Mouse (Mus musculus): ENCODE results near the gene Cyct. TPM values are rescaled to one million over a fixed set of nuclear protein-coding genes. Genes with fewer than 3 reads are reported as not detected.

Gene Cyct
- polyA plus RNA-seq, 2 experiments, result not detected

DNA sequence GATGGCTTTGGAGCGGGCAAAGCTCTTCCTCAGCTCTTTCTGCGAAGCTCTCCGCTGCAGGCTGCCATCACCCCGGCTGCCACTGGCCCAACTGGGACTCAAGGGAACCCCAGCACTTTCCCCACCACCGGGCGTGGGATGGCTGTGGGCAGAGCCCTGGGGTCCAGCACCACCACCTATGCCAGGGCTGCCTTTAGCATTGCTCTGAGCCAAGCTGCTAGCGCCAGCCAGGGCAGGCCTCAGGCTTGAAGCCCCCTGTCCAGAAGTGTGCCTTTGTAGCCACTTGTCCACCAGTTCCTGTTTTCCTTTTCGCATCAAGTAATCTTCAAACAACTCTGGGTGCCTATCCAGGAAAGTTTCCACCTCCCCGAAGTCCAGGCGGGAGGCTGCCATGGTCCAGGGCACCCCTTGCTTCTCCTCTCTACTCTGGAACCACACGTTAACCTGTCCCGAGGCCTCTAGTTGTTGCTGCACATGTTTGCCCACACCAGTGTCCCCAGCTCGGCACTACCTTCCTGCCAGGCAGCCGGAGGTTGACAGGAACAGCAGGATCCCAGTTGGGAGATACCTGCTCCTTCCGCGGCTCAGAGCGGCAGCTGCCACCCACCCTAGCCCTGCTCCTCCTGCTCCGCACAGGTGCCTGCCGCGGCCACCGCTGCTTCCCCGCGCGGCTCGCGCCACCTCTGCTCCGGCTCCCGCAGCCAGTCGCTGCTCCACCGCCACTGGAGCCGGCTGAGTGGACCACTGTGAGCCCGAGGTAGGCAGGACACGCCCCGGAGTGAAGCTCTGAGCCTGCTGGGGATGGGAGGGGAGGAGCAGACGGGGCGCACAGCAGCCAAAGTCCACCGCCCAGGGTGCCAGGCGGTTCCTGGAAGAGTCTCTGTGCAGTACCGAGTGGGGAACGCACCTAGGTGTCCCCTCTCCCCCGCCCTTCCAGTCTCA is 21.8 kb downstream of the Cyct start, which contains the start of gene Pde11a:
Pde11a (minus strand) TSS at position 560 of the 942 bp plus-strand sequence.
- H3K4me3 ChIP-seq (ENCODE audit: insufficient read depth in 1 of 2, low read depth in 2 of 2, low read length in 2 of 2), result peak within 1 kb of the TSS; percentile 6 to 31; a peak in 3 of 4 replicates
- peaks cover 8% of the 10 kb centered on the region for H3K27me3 ChIP-seq (ENCODE audit: control insufficient read depth, insufficient read depth, low read length)
- H3K27ac ChIP-seq, result no peak within 1 kb of the TSS
- no peak for TF ChIP-seq EP300 (IDR thresholded peaks at IDR 0.05; ENCODE audit: low read depth)
- no peak for TF ChIP-seq CTCF (IDR thresholded peaks at IDR 0.05; ENCODE audit: low read depth)
- H3K4me2 ChIP-seq (ENCODE audit: low read depth), result peak within 1 kb of the TSS; percentile 60
- no peaks in the 10 kb centered on the region for H3K36me3 ChIP-seq (replicated peaks; ENCODE audit: control insufficient read depth, insufficient read depth, low read depth)
- H3K9me3 ChIP-seq (ENCODE audit: control insufficient read depth, low read length), result no peaks in the 10 kb centered on the region
- DNase-seq (ENCODE audit: low read depth in 3 of 3, low spot score in 3 of 3) (no peak), ATAC-seq (ENCODE audit: insufficient read depth) (peak; percentile 47; the same call in 1 of the 2 replicates)
- WGBS (ENCODE audit: insufficient replicate concordance), result 15% methylated on average over 40 of the region's 41 CpGs
- H3K4me1 ChIP-seq (replicated peaks; ENCODE audit: control insufficient read depth in 2 of 2, insufficient read depth in 2 of 2, low read length in 1 of 2), result no peaks in the 10 kb centered on the region
- H3K9ac ChIP-seq (replicated peaks), result no peak within 1 kb of the TSS

DNA sequence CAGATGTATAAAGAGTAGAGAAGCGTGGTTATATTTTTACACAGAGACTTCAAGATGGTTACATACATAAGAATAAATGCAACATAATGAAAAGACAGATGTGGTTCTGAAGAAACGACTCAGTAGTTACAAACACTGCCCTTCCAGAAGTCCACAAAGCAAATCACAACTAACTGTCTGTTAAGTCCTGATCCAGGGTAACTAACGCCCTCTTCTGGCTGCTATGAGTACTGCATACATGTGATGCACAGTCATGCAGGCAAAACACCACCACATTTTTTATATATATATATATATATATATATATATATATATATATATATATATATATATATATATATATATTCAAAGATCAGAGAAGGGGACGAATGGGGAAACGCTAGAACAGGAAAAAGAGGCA is 25.7 kb downstream of the Cyct start:
- WGBS (ENCODE audit: insufficient replicate concordance), result 62% methylated on average over 5 of the region's 5 CpGs
- H3K9ac ChIP-seq (replicated peaks), result no peak overlapping the region
- no peak for ATAC-seq (ENCODE audit: insufficient read depth)

DNA sequence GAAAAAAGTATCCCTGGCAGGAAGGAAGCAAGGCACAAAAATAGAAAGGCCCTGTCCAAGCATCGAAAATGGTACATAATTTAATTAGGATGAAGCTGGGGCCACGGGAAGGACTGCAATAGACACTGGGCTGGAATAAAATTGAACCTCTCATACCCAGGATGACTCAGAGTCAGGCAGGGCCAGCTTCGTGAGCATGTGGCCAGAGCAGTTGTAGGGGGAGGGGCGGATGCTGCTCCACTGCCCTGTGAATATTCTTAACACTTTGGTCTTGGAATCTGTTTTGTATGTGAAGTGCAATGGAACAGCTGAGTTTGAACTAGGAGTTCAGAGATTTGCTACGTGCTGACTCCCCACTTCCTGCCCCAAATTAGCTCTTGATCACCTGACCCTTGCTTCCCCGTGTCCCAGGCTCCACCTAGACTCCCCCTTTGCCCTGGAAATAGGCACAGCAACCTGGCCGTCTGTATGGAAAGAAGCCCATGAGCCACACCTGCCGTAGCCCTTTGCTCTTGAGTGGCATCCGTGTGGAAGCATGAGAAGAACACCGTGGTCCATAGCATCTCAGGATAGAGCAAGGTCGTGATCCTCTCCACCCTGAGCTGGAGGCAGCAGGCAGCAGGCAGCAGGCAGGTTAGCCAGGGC is 28.0 kb downstream of the Cyct start:
- Histone ChIP-seq H3K36me3 (replicated peaks; ENCODE audit: control insufficient read depth, insufficient read depth, low read depth) (no peaks in the 10 kb centered on the region), H3K9ac (replicated peaks) (no peak overlapping the region), H3K9me3 (ENCODE audit: control insufficient read depth, low read length) (no peaks in the 10 kb centered on the region), H3K4me1 (replicated peaks; ENCODE audit: control insufficient read depth in 2 of 2, insufficient read depth in 2 of 2, low read length in 1 of 2) (no peaks in the 10 kb centered on the region), H3K4me3 (ENCODE audit: insufficient read depth in 1 of 2, low read depth in 2 of 2, low read length in 2 of 2) (no peak overlapping the region), H3K27me3 (ENCODE audit: control insufficient read depth, insufficient read depth, low read length) (no peaks in the 10 kb centered on the region; the same call in 1 of the 2 replicates), H3K4me2 (ENCODE audit: low read depth) (no peak overlapping the region), H3K27ac (no peak overlapping the region)
- TF ChIP-seq EP300 (IDR thresholded peaks at IDR 0.05; ENCODE audit: low read depth) (no peak), CTCF (IDR thresholded peaks at IDR 0.05; ENCODE audit: low read depth) (no peak)
- ATAC-seq (ENCODE audit: insufficient read depth), result no peak
- DNase-seq (ENCODE audit: low read depth in 3 of 3, low spot score in 3 of 3), result no peak
- WGBS (ENCODE audit: insufficient replicate concordance), result 53% methylated on average over 11 of the region's 11 CpGs

More for the DNA sequence above, 25.7 kb downstream of the Cyct start:
- Histone ChIP-seq H3K27ac (no peak overlapping the region), H3K9me3 (ENCODE audit: control insufficient read depth, low read length) (no peaks in the 10 kb centered on the region), H3K4me2 (ENCODE audit: low read depth) (no peak overlapping the region), H3K4me1 (replicated peaks; ENCODE audit: control insufficient read depth in 2 of 2, insufficient read depth in 2 of 2, low read length in 1 of 2) (no peaks in the 10 kb centered on the region), H3K27me3 (ENCODE audit: control insufficient read depth, insufficient read depth, low read length) (peaks cover 8% of the 10 kb centered on the region), H3K36me3 (replicated peaks; ENCODE audit: control insufficient read depth, insufficient read depth, low read depth) (no peaks in the 10 kb centered on the region), H3K4me3 (ENCODE audit: insufficient read depth in 1 of 2, low read depth in 2 of 2, low read length in 2 of 2) (no peak overlapping the region)
- DNase-seq (ENCODE audit: low read depth in 3 of 3, low spot score in 3 of 3), result no peak
- no peak for TF ChIP-seq EP300 (IDR thresholded peaks at IDR 0.05; ENCODE audit: low read depth)
- TF ChIP-seq CTCF (IDR thresholded peaks at IDR 0.05; ENCODE audit: low read depth), result peak; percentile 38; the same call in 1 of the 2 replicates

DNA sequence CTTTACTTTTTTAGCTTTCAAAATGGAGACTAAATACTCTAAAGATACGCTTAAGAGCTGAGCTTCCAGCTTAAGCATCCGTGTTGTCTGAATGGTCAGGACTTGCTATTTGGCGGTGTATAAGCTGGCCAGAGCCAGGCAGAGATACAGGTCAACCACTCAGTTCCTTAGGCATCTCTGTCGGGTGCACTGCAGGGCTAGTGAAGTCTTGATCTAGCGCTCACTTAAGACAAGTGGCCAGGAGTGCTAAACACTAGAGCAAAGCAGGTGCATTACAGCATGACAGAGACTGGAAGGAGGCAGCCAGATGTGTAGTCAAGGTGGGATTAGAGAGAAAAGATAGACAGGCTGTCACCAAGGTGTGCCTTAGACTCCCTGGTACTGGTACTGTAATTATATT is 30.2 kb downstream of the Cyct start:
- no peak for ATAC-seq (ENCODE audit: insufficient read depth)
- WGBS (ENCODE audit: insufficient replicate concordance), result 72% methylated on average over 5 of the region's 5 CpGs

DNA sequence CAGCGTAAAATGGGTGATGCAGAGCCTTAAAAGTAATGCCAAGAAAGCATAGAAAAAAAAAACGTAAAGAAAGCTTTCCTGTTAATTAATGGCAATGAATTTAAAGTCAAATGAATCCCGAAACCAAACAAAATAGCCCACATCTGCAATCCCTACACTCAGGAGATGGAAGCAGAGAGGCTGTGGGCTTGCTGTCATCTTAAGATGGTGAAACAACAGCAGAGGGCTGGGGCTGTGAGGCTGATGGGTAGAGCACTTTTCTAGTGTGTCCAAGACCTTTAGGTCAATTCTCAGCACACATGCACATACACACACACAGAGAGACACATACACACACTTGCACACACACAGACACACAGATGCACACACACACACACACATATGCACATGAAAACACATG is 34.1 kb downstream of the Cyct start:
- DNase-seq (ENCODE audit: low read depth in 3 of 3, low spot score in 3 of 3) (no peak), ATAC-seq (ENCODE audit: insufficient read depth) (no peak)
- H3K9ac ChIP-seq (replicated peaks), result no peak overlapping the region
- H3K4me2 ChIP-seq (ENCODE audit: low read depth), result no peak overlapping the region
- no peaks in the 10 kb centered on the region for H3K36me3 ChIP-seq (replicated peaks; ENCODE audit: control insufficient read depth, insufficient read depth, low read depth)
- H3K4me3 ChIP-seq (ENCODE audit: insufficient read depth in 1 of 2, low read depth in 2 of 2, low read length in 2 of 2), result no peak overlapping the region
- 69% methylated on average over 3 of the region's 3 CpGs for whole genome bisulfite sequencing (ENCODE audit: insufficient replicate concordance)
- TF ChIP-seq EP300 (IDR thresholded peaks at IDR 0.05; ENCODE audit: low read depth) (no peak), CTCF (IDR thresholded peaks at IDR 0.05; ENCODE audit: low read depth) (no peak)
- H3K27ac ChIP-seq, result no peak overlapping the region
- H3K27me3 ChIP-seq (ENCODE audit: control insufficient read depth, insufficient read depth, low read length), result no peaks in the 10 kb centered on the region
- no peaks in the 10 kb centered on the region for H3K9me3 ChIP-seq (ENCODE audit: control insufficient read depth, low read length)
- H3K4me1 ChIP-seq (replicated peaks; ENCODE audit: control insufficient read depth in 2 of 2, insufficient read depth in 2 of 2, low read length in 1 of 2), result peaks cover 0 to 3% of the 10 kb centered on the region in 2 experiments; a peak in 2 of 4 replicates

More for the DNA sequence above, 30.2 kb downstream of the Cyct start:
- no peak overlapping the region for H3K4me3 ChIP-seq (ENCODE audit: insufficient read depth in 1 of 2, low read depth in 2 of 2, low read length in 2 of 2)
- no peaks in the 10 kb centered on the region for H3K27me3 ChIP-seq (ENCODE audit: control insufficient read depth, insufficient read depth, low read length)
- H3K36me3 ChIP-seq (replicated peaks; ENCODE audit: control insufficient read depth, insufficient read depth, low read depth), result no peaks in the 10 kb centered on the region
- TF ChIP-seq CTCF (IDR thresholded peaks at IDR 0.05; ENCODE audit: low read depth) (no peak), EP300 (IDR thresholded peaks at IDR 0.05; ENCODE audit: low read depth) (no peak)
- no peak for DNase-seq (ENCODE audit: low read depth in 3 of 3, low spot score in 3 of 3)
- no peaks in the 10 kb centered on the region for H3K4me1 ChIP-seq (replicated peaks; ENCODE audit: control insufficient read depth in 2 of 2, insufficient read depth in 2 of 2, low read length in 1 of 2)
- H3K27ac ChIP-seq, result no peak overlapping the region
- no peaks in the 10 kb centered on the region for H3K9me3 ChIP-seq (ENCODE audit: control insufficient read depth, low read length)
- no peak overlapping the region for H3K9ac ChIP-seq (replicated peaks)
- no peak overlapping the region for H3K4me2 ChIP-seq (ENCODE audit: low read depth)
